Mouse (Mus musculus): ENCODE results near the gene Lamb3.

DNA sequence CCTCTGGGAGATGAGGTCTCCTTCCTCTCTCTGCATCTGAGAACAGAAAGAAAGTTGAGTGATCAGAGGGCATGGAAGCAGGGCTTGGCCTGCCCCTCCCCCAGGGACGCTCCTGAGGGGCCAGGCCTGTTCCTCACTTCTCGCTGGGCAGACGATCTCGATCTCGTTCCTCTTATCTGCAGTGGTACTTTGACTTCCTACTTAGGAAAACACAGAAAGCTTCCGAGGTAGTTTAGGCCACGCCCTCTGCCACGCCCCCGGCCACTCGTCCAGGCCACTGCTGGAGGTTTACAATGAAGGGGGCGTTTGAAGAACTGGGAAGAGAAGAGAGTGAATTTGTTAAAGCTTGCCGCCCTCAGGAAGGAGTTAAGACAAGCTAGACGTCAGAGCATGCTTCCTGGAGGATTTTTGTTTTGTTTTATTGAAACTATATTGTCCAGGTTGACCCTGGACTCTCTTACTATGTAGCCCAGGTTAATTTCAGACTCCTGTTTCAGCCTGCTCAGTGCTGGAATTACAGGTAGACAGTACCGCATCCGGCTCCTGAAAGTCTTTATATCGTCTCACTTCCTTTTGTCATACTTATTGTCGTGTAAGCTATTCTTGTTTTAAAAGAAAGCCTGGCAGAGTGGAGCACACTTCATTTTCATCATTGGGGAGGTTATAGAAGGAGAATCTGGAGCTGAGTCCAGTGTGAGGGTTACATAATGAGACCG, 47.0 kb upstream of the Lamb3 start:
- TF ChIP-seq CTCF (IDR thresholded peaks at IDR 0.05; ENCODE audit: low read depth), result no peak
- TF ChIP-seq EP300 (optimal IDR thresholded peaks at IDR 0.05), result no peak
